Mouse (Mus musculus) adrenal gland, adult 2 months (tissue): ENCODE data around the gene Mrps7. TPM values are rescaled to one million over a fixed set of nuclear protein-coding genes. Genes with fewer than 3 reads are reported as not detected.

ENCODE experiments used
- DNase-seq: peaks from one replicate; pipeline ENCODE4 v3.0.0; 2021
- polyA plus RNA-seq: library from polyadenylated mRNA; depleted of rRNA; stranded (reverse); fragments of >200 nt; gene quantifications from 2 replicates; pipeline ENCODE4 v1.2.3, GENCODE M21; 2012; rRNA removed
- total RNA-seq, 2 experiments: library from RNA; stranded (reverse); gene quantifications; 2 replicates each; pipeline ENCODE4 v1.2.3; 2021

Gene Mrps7
- total and polyA plus RNA-seq, 3 experiments, result 31.8 to 121 (median 99.9) TPM

DNA sequence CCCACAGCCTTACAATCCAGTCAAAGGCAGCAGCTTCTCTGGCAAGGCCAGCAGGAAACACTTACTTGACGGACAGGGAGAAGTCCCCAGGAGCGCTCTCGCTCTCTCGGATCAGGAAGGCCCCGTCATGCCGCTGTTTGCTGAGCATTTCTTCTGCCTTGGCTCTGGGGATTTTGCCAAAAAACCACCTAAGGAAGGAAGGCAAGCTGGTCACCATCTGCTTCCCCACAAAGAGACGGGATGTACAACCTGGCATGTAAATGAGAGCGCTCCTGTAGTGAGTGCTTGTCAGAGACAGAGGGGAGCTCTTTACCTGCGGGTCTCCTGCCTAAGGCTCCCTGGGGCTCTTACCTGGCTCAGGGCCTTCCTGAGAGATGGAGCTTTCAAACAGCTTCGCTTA, 46.0 kb downstream of the Mrps7 start:
- no peak for DNase-seq

DNA sequence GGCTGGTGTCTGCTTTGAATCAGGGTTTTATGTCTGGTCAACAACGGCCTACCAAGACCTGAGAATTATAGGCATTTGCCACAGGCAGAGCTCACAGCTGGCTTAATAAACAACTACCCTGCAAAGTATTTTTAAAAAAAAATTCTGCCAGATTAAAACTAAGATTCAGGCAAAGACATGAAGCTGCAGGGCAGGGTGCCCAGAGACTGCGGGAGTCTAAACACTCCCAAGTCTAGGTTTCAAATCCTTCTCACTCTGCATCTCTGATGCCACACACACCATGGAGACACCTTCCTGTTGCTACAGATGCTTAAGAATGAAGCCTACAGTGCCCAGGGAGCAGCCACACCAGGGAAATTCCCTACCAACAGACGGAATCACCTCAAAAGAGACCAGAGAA, 48.0 kb downstream of the Mrps7 start:
- no peak for DNase-seq

- no peak for DNase-seq
Measured at GRCm38 (mm10) chr11:115653194-115653593, 49.5 kb downstream of the Mrps7 start.

- no peak for DNase-seq
Measured at GRCm38 (mm10) chr11:115654128-115654527, 50.4 kb downstream of the Mrps7 start.

Other genes starting within 250 kb of the Mrps7 start
- gene Hid1, start 236.2 kb upstream of the Mrps7 start, total RNA-seq, result 10 to 100 TPM; 23.8 to 25.0 TPM
- 27.1 and 27.3 TPM in 2 replicates for gene Hid1, start 236.2 kb upstream of the Mrps7 start, polyA plus RNA-seq
- gene Cdr2l, start 222.0 kb upstream of the Mrps7 start, total RNA-seq, result 100 to 1,000 TPM in 1 of 2 experiments, 10 to 100 TPM in 1; 67.8 to 169 TPM
- gene Cdr2l, start 222.0 kb upstream of the Mrps7 start, polyA plus RNA-seq, result 63.0 and 75.9 TPM in 2 replicates
- 100 to 1,000 TPM; 163 to 165 TPM for gene Mrpl58, start 200.2 kb upstream of the Mrps7 start, total RNA-seq
- gene Mrpl58, start 200.2 kb upstream of the Mrps7 start, polyA plus RNA-seq, result 96.1 and 100 TPM in 2 replicates
- 100 to 1,000 TPM; 734 to 761 TPM for gene Atp5h, start 184.0 kb upstream of the Mrps7 start, total RNA-seq
- 14.2 and 14.9 TPM in 2 replicates for gene Atp5h, start 184.0 kb upstream of the Mrps7 start, polyA plus RNA-seq
- gene Kctd2, start 183.8 kb upstream of the Mrps7 start, total RNA-seq, result 10 to 100 TPM; 52.1 to 72.0 TPM
- gene Kctd2, start 183.8 kb upstream of the Mrps7 start, polyA plus RNA-seq, result 62.9 and 80.0 TPM in 2 replicates
- under 1 TPM; 0.14 to 0.52 TPM for gene Trim80, start 163.4 kb upstream of the Mrps7 start, total RNA-seq
- 0.55 and 0.59 TPM in 2 replicates for gene Trim80, start 163.4 kb upstream of the Mrps7 start, polyA plus RNA-seq
- under 1 TPM in 1 of 2 experiments, not detected in 1; 0.26 TPM for gene Slc16a5, start 141.5 kb upstream of the Mrps7 start, total RNA-seq
- gene Slc16a5, start 141.5 kb upstream of the Mrps7 start, polyA plus RNA-seq, result 0.32 TPM in 1 of 2 replicates, not detected in the other
- gene Armc7, start 128.3 kb upstream of the Mrps7 start, total RNA-seq, result 10 to 100 TPM in 1 of 2 experiments, 1 to 10 TPM in 1; 6.3 to 11.5 TPM
- 17.1 and 17.8 TPM in 2 replicates for gene Armc7, start 128.3 kb upstream of the Mrps7 start, polyA plus RNA-seq
- gene Nt5c, start 112.1 kb upstream of the Mrps7 start, total RNA-seq, result 100 to 1,000 TPM; 124 to 154 TPM
- 68.4 and 73.4 TPM in 2 replicates for gene Nt5c, start 112.1 kb upstream of the Mrps7 start, polyA plus RNA-seq
- 100 to 1,000 TPM in 1 of 2 experiments, 10 to 100 TPM in 1; 71.8 to 109 TPM for gene Jpt1, start 89.5 kb upstream of the Mrps7 start, total RNA-seq
- gene Jpt1, start 89.5 kb upstream of the Mrps7 start, polyA plus RNA-seq, result 100 and 102 TPM in 2 replicates
- 100 to 1,000 TPM; 241 to 251 TPM for gene Sumo2, start 67.6 kb upstream of the Mrps7 start, total RNA-seq
- gene Sumo2, start 67.6 kb upstream of the Mrps7 start, polyA plus RNA-seq, result 15.9 and 18.9 TPM in 2 replicates
- 10 to 100 TPM; 32.5 to 46.0 TPM for gene Nup85, start 39.5 kb upstream of the Mrps7 start, total RNA-seq
- gene Nup85, start 39.5 kb upstream of the Mrps7 start, polyA plus RNA-seq, result 24.7 and 28.9 TPM in 2 replicates
- gene Gga3, start 126 bp downstream of the Mrps7 start, total RNA-seq, result 10 to 100 TPM; 21.8 to 38.7 TPM
- gene Gga3, start 126 bp downstream of the Mrps7 start, polyA plus RNA-seq, result 22.6 and 38.9 TPM in 2 replicates
- gene Mif4gd, start 9.0 kb downstream of the Mrps7 start, total RNA-seq, result 100 to 1,000 TPM in 1 of 2 experiments, 10 to 100 TPM in 1; 92.5 to 170 TPM
- 182 and 243 TPM in 2 replicates for gene Mif4gd, start 9.0 kb downstream of the Mrps7 start, polyA plus RNA-seq
- gene Slc25a19, start 24.4 kb downstream of the Mrps7 start, total RNA-seq, result 100 to 1,000 TPM; 117 to 132 TPM
- 156 and 170 TPM in 2 replicates for gene Slc25a19, start 24.4 kb downstream of the Mrps7 start, polyA plus RNA-seq
- gene Grb2, start 104.7 kb downstream of the Mrps7 start, total RNA-seq, result 100 to 1,000 TPM; 136 to 162 TPM
- 41.2 and 50.8 TPM in 2 replicates for gene Grb2, start 104.7 kb downstream of the Mrps7 start, polyA plus RNA-seq
- 10 to 100 TPM; 70.6 to 85.9 TPM for gene Tmem94, start 161.5 kb downstream of the Mrps7 start, total RNA-seq
- 158 and 165 TPM in 2 replicates for gene Tmem94, start 161.5 kb downstream of the Mrps7 start, polyA plus RNA-seq
- gene Caskin2, start 209.7 kb downstream of the Mrps7 start, total RNA-seq, result 10 to 100 TPM; 53.7 to 64.2 TPM
- gene Caskin2, start 209.7 kb downstream of the Mrps7 start, polyA plus RNA-seq, result 110 and 114 TPM in 2 replicates
- 10 to 100 TPM; 15.8 to 20.7 TPM for gene Tsen54, start 210.8 kb downstream of the Mrps7 start, total RNA-seq
- gene Tsen54, start 210.8 kb downstream of the Mrps7 start, polyA plus RNA-seq, result 43.9 and 61.6 TPM in 2 replicates
- 10 to 100 TPM in 1 of 2 experiments, 1 to 10 TPM in 1; 7.6 to 13.1 TPM for gene Llgl2, start 220.1 kb downstream of the Mrps7 start, total RNA-seq
- gene Llgl2, start 220.1 kb downstream of the Mrps7 start, polyA plus RNA-seq, result 24.4 and 29.5 TPM in 2 replicates